ENCODE assay signal across 12 mouse cellular contexts in genomic region chr11:68477661-68478060, GRCm38 (mm10).
"Had no signal": no experiment of that assay in that cellular context is flagged by ENCODE, and none has a peak within 500 bp of the region (broad histone marks: within the 10 kb centered on the region; RNA-seq: fewer than 3 reads in every experiment).

No protein-coding gene starts in this region.

- ATAC-seq: intestine, postnatal 0 days; midbrain, embryonic 13.5 days had no signal

- H3K27ac ChIP-seq: layer of hippocampus, adult 2 months; limb, embryonic 10.5 days; liver, embryonic 15.5 days; midbrain, embryonic 13.5 days; stomach, embryonic 15.5 days had no signal

- H3K4me3 ChIP-seq: layer of hippocampus, adult 2 months; limb, embryonic 10.5 days; liver, embryonic 15.5 days; midbrain, embryonic 13.5 days; stomach, embryonic 15.5 days had no signal

- H3K9me3 ChIP-seq: limb, embryonic 10.5 days; liver, embryonic 15.5 days; midbrain, embryonic 13.5 days; stomach, embryonic 15.5 days had no signal

- DNase-seq: kidney, adult 8-10 months; kidney, postnatal 4 days; right cerebral cortex, postnatal 14 days; thymus, adult 2 months; thymus, postnatal 25 days had no signal

- H3K9ac ChIP-seq: liver, embryonic 15.5 days; midbrain, embryonic 13.5 days; stomach, embryonic 15.5 days had no signal

- H3K27me3 ChIP-seq: liver, embryonic 15.5 days; midbrain, embryonic 13.5 days; stomach, embryonic 15.5 days had no signal

- H3K4me1 ChIP-seq: limb, embryonic 10.5 days; midbrain, embryonic 13.5 days; stomach, embryonic 15.5 days had no signal

- H3K36me3 ChIP-seq: limb, embryonic 10.5 days; liver, embryonic 15.5 days; midbrain, embryonic 13.5 days; stomach, embryonic 15.5 days had no signal

- H3K4me2 ChIP-seq: liver, embryonic 11.5 days; liver, embryonic 15.5 days; midbrain, embryonic 13.5 days; stomach, embryonic 15.5 days had no signal
